Mouse (Mus musculus) kidney, adult 2 months (tissue): ENCODE measurements around the gene Saysd1.

ENCODE experiments used
- CTCF ChIP-seq: fragments of 200-500 bp; conservative IDR thresholded peaks from 2 replicates; pipeline ENCODE4 v1.5.1; 2011; ENCODE audit warnings: low read depth, mild to moderate bottlenecking, control low read depth, low read length, moderate library complexity, mixed read lengths; ENCODE audit not compliant: insufficient read depth, insufficient read length
- POLR2A ChIP-seq: fragments of 200-500 bp; IDR thresholded peaks from one replicate; pipeline ENCODE4 v1.6.1; 2011; ENCODE audit warnings: low read depth, low read length, control low read depth

GRCm38 (mm10) chr14:20165413-20165812, 27.1 kb upstream of the Saysd1 start:
- TF ChIP-seq POLR2A (no peak), CTCF (no peak)
